Mouse (Mus musculus) megakaryocyte-erythroid progenitor cell, adult 5 weeks (primary cell): ENCODE results near the gene Gm2237. TPM values are rescaled to one million over a fixed set of nuclear protein-coding genes. Genes with fewer than 3 reads are reported as not detected.

Source experiments
- polyA plus RNA-seq: library from polyadenylated mRNA; stranded (reverse); fragments of >175 nt; gene quantifications from 2 replicates; pipeline ENCODE4 v1.2.3, GENCODE M21; 2012

The Gm2237 gene
- polyA plus RNA-seq = 0.04 TPM in 1 of 2 replicates, not detected in the other

GRCm38 (mm10) chr14:19584804-19585667, at the start of gene Gm2237:
Gene Gm2237, minus strand, starts transcription at chr14:19585135.

GRCm38 (mm10) chr14:19602481-19602880, 17.5 kb upstream of the Gm2237 start, which contains the start of gene Gm5458:
Gene Gm5458, minus strand, starts transcription at chr14:19602581.

GRCm38 (mm10) chr14:19549863-19550262, 35.1 kb downstream of the Gm2237 start, which contains the start of gene Gm2244:
Gene Gm2244, minus strand, starts transcription at chr14:19549963.

Other genes starting within 250 kb of the Gm2237 start
- 9.5 and 13.2 TPM in 2 replicates for gene Gm21738, start 166.2 kb downstream of the Gm2237 start, polyA plus RNA-seq
- 0.09 TPM in 1 of 2 replicates, not detected in the other for gene Gm2244, start 35.2 kb downstream of the Gm2237 start, polyA plus RNA-seq
- not detected in 2 replicates for gene Gm5458, start 17.4 kb upstream of the Gm2237 start, polyA plus RNA-seq
- gene Nid2, start 166.1 kb upstream of the Gm2237 start, polyA plus RNA-seq = 0.51 and 0.66 TPM in 2 replicates
- 231 and 294 TPM in 2 replicates for gene Rtraf, start 238.7 kb upstream of the Gm2237 start, polyA plus RNA-seq